Mouse (Mus musculus): ENCODE results near the gene AC129217.1. TPM values are rescaled to one million over a fixed set of nuclear protein-coding genes. Genes with fewer than 3 reads are reported as not detected.
A peak's percentile ranks its signal among the peaks of the same experiment; 100 is the strongest.

AC129217.1 gene
- not detected in 2 replicates for total RNA-seq (2014; rRNA removed)
- polyA plus RNA-seq (2015; fragmentation: Nextera tagmentation; extraction: Ambion mirVana), result not detected in 2 replicates

GRCm38 (mm10) chr19:8829660-8830059 lies at the start of gene AC129217.1:
Gene AC129217.1 (plus strand): TSS chr19:8829773.
- H3K9me3 ChIP-seq (ENCODE audit: low read length), result no peaks in the 10 kb centered on the region
- H3K27ac ChIP-seq (ENCODE audit: low read depth, low read length), result no peak within 1 kb of the TSS
- H3K4me3 ChIP-seq (ENCODE audit: low read depth, low read length), result no peak within 1 kb of the TSS
- ATAC-seq (no peak), DNase-seq (no peak)
- no peak for TF ChIP-seq CTCF (IDR thresholded peaks at IDR 0.05; ENCODE audit: low read depth)
- H3K9ac ChIP-seq, result no peak within 1 kb of the TSS
- H3K4me2 ChIP-seq (ENCODE audit: low read depth), result no peak within 1 kb of the TSS
- no peaks in the 10 kb centered on the region for H3K4me1 ChIP-seq (ENCODE audit: insufficient read depth)
- H3K36me3 ChIP-seq (ENCODE audit: insufficient read depth), result peaks cover 89% of the 10 kb centered on the region
- 85% methylated on average over 8 of the region's 8 CpGs for WGBS
- H3K27me3 ChIP-seq (ENCODE audit: insufficient read depth, low read length), result no peaks in the 10 kb centered on the region

GRCm38 (mm10) chr19:8786008-8786781 lies 43.4 kb upstream of the AC129217.1 start, which contains the start of gene Taf6l:
Gene Taf6l (minus strand): TSS chr19:8786417.
- peak within 1 kb of the TSS; percentile 54 for H3K4me3 ChIP-seq (ENCODE audit: low read depth, low read length)
- no peaks in the 10 kb centered on the region for H3K9me3 ChIP-seq (ENCODE audit: low read length)
- no peaks in the 10 kb centered on the region for H3K27me3 ChIP-seq (ENCODE audit: insufficient read depth, low read length)
- peak; percentile 59 for TF ChIP-seq CTCF (IDR thresholded peaks at IDR 0.05; ENCODE audit: low read depth)
- peak; percentile 99 for ATAC-seq
- H3K9ac ChIP-seq, result peak within 1 kb of the TSS; percentile 53
- H3K27ac ChIP-seq (ENCODE audit: low read depth, low read length), result peak within 1 kb of the TSS; percentile 62
- H3K4me2 ChIP-seq (ENCODE audit: low read depth), result peak within 1 kb of the TSS; percentile 68
- peaks cover 23% of the 10 kb centered on the region for H3K36me3 ChIP-seq (ENCODE audit: insufficient read depth)
- peak; percentile 95 for DNase-seq
- under 1% methylated on average over 32 of the region's 32 CpGs for WGBS
- H3K4me1 ChIP-seq (ENCODE audit: insufficient read depth), result 0 out of 2 replicates have a peak, but pooled peaks cover 4% of the 10 kb centered on the region

- peak; percentile 11 for DNase-seq
- H3K27ac ChIP-seq (ENCODE audit: low read depth, low read length), result peak overlapping the region; percentile 57
Measured at GRCm38 (mm10) chr19:8788521-8788920, 41.1 kb upstream of the AC129217.1 start.

GRCm38 (mm10) chr19:8789171-8789570 lies 40.4 kb upstream of the AC129217.1 start:
- no peaks in the 10 kb centered on the region for H3K9me3 ChIP-seq (ENCODE audit: low read length)
- no peak overlapping the region for H3K4me3 ChIP-seq (ENCODE audit: low read depth, low read length)
- H3K27me3 ChIP-seq (ENCODE audit: insufficient read depth, low read length), result no peaks in the 10 kb centered on the region
- 42% methylated on average over 1 of the region's 1 CpGs for WGBS
- peaks cover 14% of the 10 kb centered on the region for H3K36me3 ChIP-seq (ENCODE audit: insufficient read depth)
- H3K4me1 ChIP-seq (ENCODE audit: insufficient read depth), result 0 out of 2 replicates have a peak, but pooled peaks cover 4% of the 10 kb centered on the region
- DNase-seq (peak; percentile 30), ATAC-seq (peak; percentile 12)
- H3K27ac ChIP-seq (ENCODE audit: low read depth, low read length), result peak overlapping the region; percentile 57
- no peak for TF ChIP-seq CTCF (IDR thresholded peaks at IDR 0.05; ENCODE audit: low read depth)
- no peak overlapping the region; the same call in 1 of the 2 replicates for H3K9ac ChIP-seq
- no peak overlapping the region for H3K4me2 ChIP-seq (ENCODE audit: low read depth)

More at GRCm38 (mm10) chr19:8788521-8788920, 41.1 kb upstream of the AC129217.1 start:
- H3K36me3 ChIP-seq (ENCODE audit: insufficient read depth), result peaks cover 10% of the 10 kb centered on the region
- 0 out of 2 replicates have a peak, but pooled peaks cover 4% of the 10 kb centered on the region for H3K4me1 ChIP-seq (ENCODE audit: insufficient read depth)
- H3K9ac ChIP-seq, result no peak overlapping the region
- no peaks in the 10 kb centered on the region for H3K27me3 ChIP-seq (ENCODE audit: insufficient read depth, low read length)
- no peak for ATAC-seq
- 18% methylated on average over 3 of the region's 3 CpGs for WGBS
- no peaks in the 10 kb centered on the region for H3K9me3 ChIP-seq (ENCODE audit: low read length)
- no peak overlapping the region for H3K4me3 ChIP-seq (ENCODE audit: low read depth, low read length)
- H3K4me2 ChIP-seq (ENCODE audit: low read depth), result no peak overlapping the region
- no peak for TF ChIP-seq CTCF (IDR thresholded peaks at IDR 0.05; ENCODE audit: low read depth)

GRCm38 (mm10) chr19:8790171-8790570 lies 39.4 kb upstream of the AC129217.1 start:
- ATAC-seq, result no peak
- no peak overlapping the region for H3K4me3 ChIP-seq (ENCODE audit: low read depth, low read length)
- WGBS, result 76% methylated on average over 7 of the region's 7 CpGs

GRCm38 (mm10) chr19:8798264-8798946 lies 31.2 kb upstream of the AC129217.1 start, which contains the start of gene Polr2g:
Gene Polr2g (minus strand): TSS chr19:8798577.
- Histone ChIP-seq H3K27me3 (ENCODE audit: insufficient read depth, low read length) (no peaks in the 10 kb centered on the region), H3K36me3 (ENCODE audit: insufficient read depth) (peaks cover 21% of the 10 kb centered on the region), H3K9me3 (ENCODE audit: low read length) (no peaks in the 10 kb centered on the region), H3K4me1 (ENCODE audit: insufficient read depth) (peaks cover 7% of the 10 kb centered on the region), H3K4me3 (ENCODE audit: low read depth, low read length) (peak within 1 kb of the TSS; percentile 55), H3K27ac (ENCODE audit: low read depth, low read length) (peak within 1 kb of the TSS; percentile 76), H3K4me2 (ENCODE audit: low read depth) (peak within 1 kb of the TSS; percentile 72), H3K9ac (peak within 1 kb of the TSS; percentile 71)
- DNase-seq (peak; percentile 92), ATAC-seq (peak; percentile 65)
- WGBS, result 2% methylated on average over 25 of the region's 25 CpGs
- TF ChIP-seq CTCF (IDR thresholded peaks at IDR 0.05; ENCODE audit: low read depth), result no peak

More at GRCm38 (mm10) chr19:8790171-8790570, 39.4 kb upstream of the AC129217.1 start:
- no peaks in the 10 kb centered on the region for H3K27me3 ChIP-seq (ENCODE audit: insufficient read depth, low read length)
- H3K4me1 ChIP-seq (ENCODE audit: insufficient read depth), result 0 out of 2 replicates have a peak, but pooled peaks cover 4% of the 10 kb centered on the region
- peaks cover 21% of the 10 kb centered on the region for H3K36me3 ChIP-seq (ENCODE audit: insufficient read depth)
- peak overlapping the region; percentile 62 for H3K27ac ChIP-seq (ENCODE audit: low read depth, low read length)
- no peaks in the 10 kb centered on the region for H3K9me3 ChIP-seq (ENCODE audit: low read length)
- TF ChIP-seq CTCF (IDR thresholded peaks at IDR 0.05; ENCODE audit: low read depth), result no peak
- no peak overlapping the region for H3K4me2 ChIP-seq (ENCODE audit: low read depth)
- DNase-seq, result no peak
- no peak overlapping the region for H3K9ac ChIP-seq

Measured in forebrain, postnatal 0 days (tissue).